Mouse (Mus musculus): ENCODE measurements around the gene Wnt3. TPM values are rescaled to one million over a fixed set of nuclear protein-coding genes. Genes with fewer than 3 reads are reported as not detected.

The Wnt3 gene
- polyA plus RNA-seq (2017; shearing (Covaris generic)) = 0.34 TPM

DNA sequence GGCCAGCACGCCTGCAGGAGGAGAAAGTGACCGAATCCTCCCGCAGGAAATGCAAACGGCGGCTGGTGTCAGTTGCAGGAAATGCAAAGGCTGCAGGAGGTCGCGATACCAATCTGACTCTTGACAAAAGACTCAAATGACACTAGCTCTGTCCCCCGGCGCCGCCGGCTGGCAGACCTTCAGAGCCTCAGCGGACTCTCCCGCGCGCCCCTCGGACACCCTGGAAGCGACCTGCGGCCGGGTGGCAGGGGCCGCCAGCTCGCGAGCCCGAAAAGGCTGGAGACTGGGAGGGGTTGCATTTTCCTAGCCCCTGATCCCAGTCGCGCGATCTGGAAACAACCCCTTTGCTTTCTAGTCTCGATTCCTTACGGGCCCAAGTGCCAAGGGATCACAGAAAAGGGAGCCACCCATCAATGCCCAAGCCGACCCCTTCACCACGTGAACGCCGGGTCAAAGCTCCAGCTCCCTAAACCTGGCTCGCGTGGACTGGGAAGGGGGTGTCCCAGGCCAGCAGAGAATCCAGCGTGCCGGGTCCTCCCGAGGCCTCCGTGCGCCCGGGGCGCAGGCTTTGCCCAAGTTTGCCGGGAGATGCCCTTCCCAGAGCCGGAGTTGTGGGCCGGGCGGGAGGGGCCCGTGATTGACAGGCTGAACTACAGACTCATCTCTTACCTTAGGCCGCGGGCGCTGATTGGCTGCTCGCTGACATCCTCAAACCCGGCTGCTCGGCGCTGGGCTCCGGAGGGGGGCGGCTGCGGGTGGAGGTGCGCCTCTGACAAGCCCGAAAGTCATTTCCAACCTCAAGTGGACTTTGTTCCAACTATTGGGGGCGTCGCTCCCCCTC is at the start of gene Wnt3:
Gene Wnt3 (plus strand): TSS at position 764 of the 841 bp plus-strand sequence.

GRCm38 (mm10) chr11:103749306-103750089 is 24.5 kb upstream of the Wnt3 start, which contains the start of gene Wnt9b:
Gene Wnt9b, minus strand, starts transcription at chr11:103749821.

Other genes with a start within 250 kb of the Wnt3 start
- gene Gm884, start 153.0 kb upstream of the Wnt3 start, polyA plus RNA-seq (2017; shearing (Covaris generic)) = not detected
- gene Lyzl6, start 135.3 kb upstream of the Wnt3 start, polyA plus RNA-seq (2017; shearing (Covaris generic)) = not detected
- not detected for gene Rprml, start 124.6 kb upstream of the Wnt3 start, polyA plus RNA-seq (2017; shearing (Covaris generic))
- gene Gosr2, start 76.3 kb upstream of the Wnt3 start, polyA plus RNA-seq (2017; shearing (Covaris generic)) = 93.0 TPM
- gene Wnt9b, start 24.3 kb upstream of the Wnt3 start, polyA plus RNA-seq (2017; shearing (Covaris generic)) = not detected
- 80.4 TPM for gene Nsf, start 179.9 kb downstream of the Wnt3 start, polyA plus RNA-seq (2017; shearing (Covaris generic))
- gene Arf2, start 192.6 kb downstream of the Wnt3 start, polyA plus RNA-seq (2017; shearing (Covaris generic)) = 20.9 TPM